Mouse (Mus musculus) erythroid progenitor cell, adult 5-6 weeks (primary cell): ENCODE results near the gene Mymk. TPM values are rescaled to one million over a fixed set of nuclear protein-coding genes. Genes with fewer than 3 reads are reported as not detected.

ENCODE experiments used
- ATAC-seq: replicated peaks from 2 replicates; pipeline ENCODE4 v1.8.0; 2016; ENCODE audit warnings: moderate number of reproducible peaks, mild to moderate bottlenecking, moderate TSS enrichment, inconsistent platforms; ENCODE audit not compliant: poor library complexity, low FRiP score, severe bottlenecking
- total RNA-seq, 2 experiments: library from RNA; stranded (forward) in 1 of 2; stranded (reverse) in 1 of 2; fragments of 150-400 nt in 1 of 2; fragments of 186-747, 209-891 nt in 1 of 2; gene quantifications; 2 replicates each; pipeline versions ENCODE4 v1.2.3 to v1.2.4; 2015 to 2017; ENCODE audit warnings: low replicate concordance in 2 of 2

The Mymk gene
- total RNA-seq (2015; ENCODE audit: low replicate concordance) (not detected in 2 replicates), total RNA-seq (2017; ENCODE audit: low replicate concordance) (not detected in 2 replicates)

DNA sequence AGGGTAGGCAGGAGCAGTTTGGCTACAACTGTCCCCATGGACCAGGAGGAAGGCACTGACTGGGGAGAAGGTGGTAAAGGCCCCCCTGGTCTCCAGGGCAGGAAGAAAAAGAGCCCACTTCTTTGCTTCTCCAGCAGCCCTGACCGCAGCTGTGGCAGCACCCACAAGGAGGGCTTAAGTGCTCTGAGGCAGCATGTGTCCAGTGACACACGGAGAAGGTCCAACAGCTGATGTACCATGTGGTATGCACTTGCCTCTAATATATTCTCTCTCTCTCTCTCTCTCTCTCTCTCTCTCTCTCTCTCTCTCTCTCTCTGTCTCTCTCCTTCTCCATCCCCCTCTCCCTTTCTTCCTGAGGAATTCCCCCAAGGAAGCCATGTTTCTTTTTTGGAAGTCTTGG is at the start of gene Mymk:
TSS of gene Mymk (minus strand) at position 202 of the 400 bp plus-strand sequence.
- no peak for ATAC-seq

DNA sequence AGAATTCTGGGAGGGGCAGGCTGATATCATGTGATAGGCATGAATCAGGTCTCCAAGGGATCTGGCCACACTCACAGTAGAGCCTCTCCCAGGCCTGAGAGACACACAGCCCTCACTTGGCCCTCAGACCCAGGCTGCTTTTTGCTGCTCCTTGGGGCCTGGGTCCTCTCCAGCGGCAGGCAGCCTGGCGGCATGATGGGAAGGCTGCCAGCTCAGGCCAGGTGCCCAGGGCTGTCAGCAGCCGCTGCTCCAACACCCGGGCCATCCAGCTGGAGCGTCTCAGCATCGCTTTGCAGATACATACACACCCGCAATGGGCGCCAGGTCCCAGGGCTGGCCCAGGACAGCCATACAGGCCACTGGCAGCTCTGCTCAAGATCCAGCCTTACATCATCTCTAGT is 48.3 kb upstream of the Mymk start:
- ATAC-seq = no peak

DNA sequence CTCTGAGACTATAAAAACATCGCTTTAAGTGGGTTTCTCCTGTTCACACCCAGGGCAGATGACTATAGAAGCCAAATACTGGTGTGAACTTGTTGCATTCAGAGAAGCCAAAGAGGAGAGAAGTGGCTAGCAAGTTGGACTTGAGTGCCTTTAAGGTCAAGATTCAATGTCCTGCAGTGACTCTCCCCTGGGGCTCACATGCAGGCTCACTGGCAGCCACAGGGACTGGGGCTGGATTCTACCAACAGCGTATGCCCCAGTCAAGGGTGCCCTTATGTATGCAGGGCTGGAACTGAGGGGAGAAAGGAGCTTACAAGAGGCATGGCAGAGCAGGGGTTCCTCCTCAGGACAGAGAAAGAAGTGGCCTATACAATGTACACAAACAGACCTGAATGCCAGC is 47.8 kb upstream of the Mymk start:
- no peak for ATAC-seq

DNA sequence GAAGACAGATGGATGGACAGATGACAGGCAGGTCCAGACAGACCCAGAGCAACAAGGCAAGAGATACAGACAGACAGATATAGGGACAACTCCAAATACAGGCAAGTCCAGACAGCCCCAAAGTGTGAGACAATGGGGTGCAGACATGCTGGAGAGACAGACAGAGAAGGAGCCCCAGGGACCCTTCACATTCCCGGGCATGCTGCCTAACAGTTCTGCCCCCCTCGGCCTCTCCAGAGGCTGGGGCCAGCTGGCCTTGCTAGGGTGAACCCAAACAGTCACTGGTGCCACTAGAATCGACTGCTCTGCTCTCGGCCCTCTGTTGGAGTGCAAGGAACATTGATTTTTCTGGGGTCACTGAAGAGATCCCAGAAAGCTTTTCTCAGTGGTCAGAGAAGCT is 46.5 kb upstream of the Mymk start:
- no peak for ATAC-seq

DNA sequence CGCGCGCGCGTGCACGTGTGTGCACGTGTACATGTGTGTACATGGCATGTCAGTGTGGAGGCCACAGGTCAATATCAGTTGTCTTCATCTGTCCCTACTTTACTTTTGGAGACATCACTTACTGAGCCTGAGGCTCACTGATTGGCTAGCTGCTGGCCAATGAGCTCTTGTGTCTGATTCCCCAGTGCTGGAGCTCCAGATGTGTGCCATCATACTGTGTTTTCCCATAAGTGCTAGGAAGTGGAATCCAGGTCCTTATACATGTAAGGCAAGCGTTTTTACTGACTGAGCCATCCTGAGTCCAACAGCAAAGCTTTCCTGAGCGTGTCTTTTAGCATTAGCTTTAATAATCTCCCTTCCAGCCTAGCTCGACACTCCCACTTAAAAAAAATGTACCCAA is 42.2 kb upstream of the Mymk start:
- ATAC-seq = no peak

DNA sequence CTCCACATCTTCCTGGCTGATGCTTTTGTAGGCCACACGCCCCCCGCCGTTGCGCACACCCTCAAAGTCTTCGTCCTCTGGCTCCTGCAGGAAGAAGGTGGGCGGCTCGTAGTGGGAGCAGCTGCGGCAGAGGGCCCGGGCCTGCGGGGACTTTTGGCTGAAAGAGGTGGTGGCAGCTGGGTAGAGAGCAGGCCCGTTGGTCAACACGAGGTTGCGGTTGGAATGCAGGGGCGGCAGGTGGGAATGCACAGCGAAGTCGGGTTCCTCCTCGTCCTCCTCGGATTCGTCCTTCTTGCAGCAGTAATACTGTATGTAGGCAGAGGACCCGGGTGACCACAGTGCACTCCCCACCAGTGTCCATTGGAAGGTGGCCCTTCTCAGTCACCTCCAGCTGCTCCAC is 40.6 kb upstream of the Mymk start:
- ATAC-seq = no peak

DNA sequence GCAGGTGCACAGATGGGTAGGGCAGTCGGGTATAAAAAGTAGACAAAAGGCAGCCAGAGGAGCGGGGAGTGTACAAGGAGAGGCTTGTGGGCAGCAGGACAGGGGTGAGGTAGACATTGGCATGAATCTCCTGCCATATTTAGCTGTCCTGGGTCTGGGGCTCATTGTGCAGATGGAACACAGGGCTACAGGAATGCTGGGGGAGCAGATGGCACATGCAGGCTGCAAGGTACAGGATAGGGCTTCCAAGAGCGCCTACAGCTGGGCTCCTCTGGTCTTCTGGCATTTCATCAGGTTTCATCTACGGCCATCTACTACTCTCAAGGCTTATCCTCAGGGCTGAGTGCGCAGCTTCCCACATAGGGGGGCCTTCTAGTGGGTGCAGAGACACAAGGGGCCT is 37.1 kb upstream of the Mymk start:
- no peak for ATAC-seq

DNA sequence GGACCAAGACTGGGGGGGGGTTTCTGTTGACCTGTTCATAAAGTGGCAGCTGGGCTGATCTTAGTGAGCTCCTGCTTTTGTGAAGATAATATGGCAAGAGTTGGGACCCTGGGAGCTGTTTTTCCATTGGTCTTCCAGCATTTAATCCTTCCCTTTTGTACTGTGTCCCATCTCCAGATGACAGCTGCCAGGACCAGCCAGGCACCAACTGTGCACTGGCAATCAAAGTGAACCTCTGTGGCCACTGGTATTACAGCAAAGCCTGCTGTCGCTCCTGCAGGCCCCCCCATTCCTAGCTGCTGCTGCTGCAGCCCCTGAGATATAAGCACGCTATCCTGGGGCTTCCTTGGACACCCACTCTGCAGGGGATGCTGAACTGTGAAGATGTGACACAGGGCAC is 36.2 kb upstream of the Mymk start:
- no peak for ATAC-seq

DNA sequence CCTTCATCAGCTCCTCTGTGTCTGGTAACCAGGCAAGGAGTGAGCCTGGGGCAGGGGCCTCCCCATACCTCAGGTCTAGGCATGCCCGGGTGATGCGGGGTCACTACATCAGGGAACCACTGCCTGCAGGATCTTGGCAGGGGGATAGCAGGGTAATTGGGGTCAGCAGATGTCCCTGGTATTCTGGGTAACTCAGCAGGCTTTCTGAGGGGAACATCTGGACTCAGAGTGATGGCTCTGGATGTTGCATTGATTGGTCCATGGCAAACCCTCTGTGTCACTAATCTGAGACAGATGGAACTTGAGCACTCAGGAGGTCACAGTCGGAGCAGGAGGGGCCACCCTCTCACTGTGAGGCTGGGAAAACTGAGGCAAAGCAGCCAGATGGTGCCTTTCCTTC is 34.8 kb upstream of the Mymk start:
- ATAC-seq = no peak

DNA sequence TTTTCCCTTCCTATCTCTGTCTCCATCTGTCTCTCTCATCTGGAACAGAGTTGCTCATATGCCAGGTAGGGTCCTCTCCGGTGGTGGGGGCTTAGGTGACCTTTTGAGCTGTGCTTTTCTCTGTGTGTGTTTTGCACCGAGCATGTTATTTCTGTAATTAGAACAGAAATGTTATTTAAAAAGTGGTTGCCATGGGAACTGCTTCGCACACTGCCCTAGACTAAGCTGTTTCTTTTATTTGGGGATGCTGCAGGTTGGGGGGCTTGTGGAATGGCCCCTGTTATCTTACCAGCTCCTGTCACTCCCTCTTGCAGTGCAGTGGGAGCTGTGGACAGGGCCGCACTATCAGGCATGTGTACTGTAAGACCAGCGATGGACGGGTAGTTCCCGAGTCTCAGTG is 31.6 kb upstream of the Mymk start:
- ATAC-seq = no peak

DNA sequence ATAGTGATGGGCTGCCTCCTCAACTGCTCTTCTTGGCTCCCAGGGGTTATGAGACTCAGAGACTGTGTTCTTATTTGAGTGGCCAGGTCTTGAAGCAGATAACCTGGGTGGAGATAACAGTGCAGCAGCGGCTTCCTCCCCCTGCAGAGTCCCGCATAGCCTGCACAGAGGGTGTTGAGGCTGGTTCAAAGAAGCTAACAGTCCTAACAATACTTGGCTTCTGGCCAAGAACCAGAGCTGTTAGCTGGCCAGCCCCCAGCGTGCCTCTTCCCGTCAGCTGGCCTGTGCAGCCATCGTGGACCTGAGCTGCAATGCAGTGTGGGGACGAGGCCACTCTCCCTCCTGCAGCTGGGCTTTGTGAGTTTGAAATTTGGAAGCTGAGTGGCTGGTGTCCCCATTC is 25.8 kb upstream of the Mymk start:
- ATAC-seq = no peak

DNA sequence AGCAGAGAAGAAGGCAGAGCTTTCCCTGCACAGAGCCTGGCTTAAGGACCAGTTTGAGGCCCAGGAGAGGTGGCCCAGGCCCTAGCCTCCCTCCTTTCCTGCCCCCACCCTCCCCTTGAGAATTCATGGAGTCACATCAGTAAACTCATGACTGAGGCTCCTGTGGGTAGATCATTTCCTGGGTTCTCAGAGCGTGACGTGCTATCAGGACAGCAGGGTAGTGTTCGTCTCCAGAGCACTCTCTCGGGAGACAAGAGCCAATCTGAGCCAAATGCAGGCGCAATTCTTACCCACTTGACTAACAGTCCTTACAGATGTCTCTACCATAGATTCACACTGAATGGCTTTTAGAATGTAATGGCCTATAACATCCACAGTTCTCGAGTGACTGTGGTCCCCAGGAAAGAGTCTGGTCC is 25.3 kb upstream of the Mymk start:
- no peak for ATAC-seq

DNA sequence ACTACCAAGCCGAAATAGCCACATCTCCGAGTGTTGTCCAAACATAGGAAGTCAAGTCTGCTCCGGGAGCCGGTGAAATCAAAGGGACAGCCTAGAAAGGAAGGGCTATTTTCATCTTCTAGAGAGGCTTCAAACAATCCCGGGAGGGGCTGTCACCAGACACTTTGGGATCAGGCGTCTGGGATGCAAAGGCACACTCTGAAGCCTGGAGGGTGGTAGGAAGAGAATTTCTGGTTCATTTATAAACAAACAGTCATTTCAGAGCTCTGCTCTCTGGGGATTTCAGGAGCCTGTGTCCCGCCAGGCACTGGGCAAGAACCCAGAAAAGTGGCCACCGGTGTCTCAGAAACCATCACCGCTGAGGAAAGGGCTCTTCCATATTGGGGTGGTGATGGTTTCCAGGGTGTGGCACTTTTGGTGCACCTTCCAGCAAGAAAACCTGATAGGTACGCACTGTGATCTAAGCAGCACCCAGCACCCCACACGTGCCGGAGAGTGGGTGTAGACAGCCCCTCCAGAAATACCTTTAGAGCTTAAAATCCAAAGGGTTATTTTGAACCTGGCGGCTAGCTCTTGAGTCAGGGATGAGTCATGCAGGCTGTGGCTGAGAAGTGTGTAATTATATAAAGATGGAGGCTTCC is 24.5 kb upstream of the Mymk start:
- ATAC-seq = no peak

DNA sequence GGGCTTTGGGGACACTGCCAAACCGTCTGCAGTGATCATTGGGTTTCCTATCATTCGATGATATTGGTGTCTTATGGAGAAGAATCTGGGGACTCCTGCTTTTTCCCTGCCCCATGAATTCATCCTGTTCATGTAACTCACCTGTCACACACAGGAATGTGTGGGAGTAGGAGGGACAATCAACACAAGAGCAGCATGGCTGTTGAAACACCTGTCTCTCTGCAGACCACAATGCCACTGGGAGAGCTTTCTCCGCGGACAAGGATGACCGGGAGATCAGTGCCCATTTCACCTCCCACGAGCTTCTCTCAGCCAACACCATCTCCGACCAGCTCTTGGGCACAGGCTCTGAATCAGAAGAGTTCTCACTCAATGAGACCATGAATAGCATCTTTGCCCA is 23.2 kb upstream of the Mymk start:
- ATAC-seq = no peak

DNA sequence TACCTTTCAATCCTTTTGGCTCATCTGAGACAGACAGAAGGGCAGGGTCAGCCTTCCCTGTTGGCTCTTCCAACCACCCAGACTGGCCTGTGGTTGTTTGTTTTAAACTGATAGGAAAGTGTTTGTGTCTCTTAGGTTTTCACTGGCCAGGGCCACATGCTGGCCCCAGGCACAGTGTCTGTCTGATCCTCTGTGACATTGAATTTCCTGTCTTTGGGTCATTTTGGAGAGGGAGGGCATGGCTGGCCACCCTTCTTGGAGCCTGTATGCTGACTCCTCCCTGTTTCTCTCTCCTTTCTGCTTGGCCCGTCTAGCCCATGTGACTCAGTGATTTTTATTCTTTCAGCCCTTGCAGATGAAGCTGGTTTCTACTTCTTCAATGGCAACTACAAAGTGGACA is 17.3 kb upstream of the Mymk start:
- no peak for ATAC-seq

DNA sequence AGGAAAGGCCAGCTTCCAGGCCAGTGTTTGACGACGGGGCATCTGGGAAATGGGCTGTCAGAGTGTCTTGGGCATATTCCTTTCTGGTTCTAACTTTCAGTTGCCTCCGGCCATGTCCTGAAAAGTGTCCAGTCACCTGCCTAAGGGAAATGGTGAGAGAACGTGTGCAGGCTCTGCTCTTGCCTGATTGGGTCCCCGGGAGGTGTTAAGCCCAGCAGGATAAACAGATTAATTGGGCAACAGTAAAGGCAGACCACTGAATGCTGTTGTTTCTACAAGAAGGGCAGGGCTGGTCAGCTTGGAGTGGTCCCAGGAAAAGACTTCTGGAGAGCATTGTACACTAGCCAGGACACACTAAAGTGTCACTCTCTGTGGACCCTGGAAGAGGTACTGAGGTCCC is 16.7 kb upstream of the Mymk start:
- ATAC-seq = no peak

DNA sequence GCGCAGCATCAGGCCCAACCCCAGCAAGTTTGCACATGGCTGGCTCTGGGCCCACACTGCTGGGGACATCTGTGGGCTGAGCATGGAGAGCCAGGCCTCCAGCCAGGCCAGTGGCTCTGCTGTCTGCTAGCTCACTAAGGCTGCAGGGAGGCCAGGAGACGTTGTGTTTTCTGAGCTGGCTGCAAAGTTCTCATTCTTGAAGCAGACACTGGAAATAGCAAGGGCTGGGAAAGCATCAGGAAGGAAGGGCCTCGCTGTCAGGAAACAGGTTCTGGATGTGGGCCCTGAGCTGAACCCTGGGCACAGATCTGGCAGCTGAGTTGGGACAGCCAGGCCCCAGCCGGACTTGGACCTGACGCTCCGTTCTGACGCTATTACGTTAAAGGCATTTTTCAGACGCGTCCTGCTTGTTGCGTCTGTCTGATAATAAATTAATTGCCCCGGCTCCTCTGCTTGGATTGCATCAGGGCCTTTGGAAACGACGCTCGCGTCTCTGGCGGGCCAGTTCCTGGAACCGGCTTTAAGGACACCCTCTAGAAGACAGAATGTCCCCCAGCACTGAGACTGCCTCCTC is 16.2 kb upstream of the Mymk start:
- no peak for ATAC-seq

DNA sequence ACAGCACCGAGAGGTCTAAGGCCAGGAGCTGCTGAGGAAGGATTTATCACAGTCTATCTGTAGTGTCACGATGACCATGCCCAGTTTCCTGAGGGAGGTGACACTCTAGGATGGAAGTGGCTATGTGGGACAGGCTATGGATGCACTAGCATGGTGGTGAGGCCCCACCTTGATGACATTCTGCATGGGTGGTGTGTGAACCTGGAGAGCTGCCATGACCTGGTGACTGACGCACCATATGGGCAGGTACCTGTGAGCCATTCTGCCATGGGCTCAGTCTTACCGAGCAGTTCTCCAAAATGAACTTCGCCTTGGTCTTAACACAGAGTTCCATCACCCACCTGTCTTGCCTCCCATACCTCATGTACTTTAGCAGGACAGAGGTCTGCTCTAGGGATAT is 15.6 kb upstream of the Mymk start:
- no peak for ATAC-seq

DNA sequence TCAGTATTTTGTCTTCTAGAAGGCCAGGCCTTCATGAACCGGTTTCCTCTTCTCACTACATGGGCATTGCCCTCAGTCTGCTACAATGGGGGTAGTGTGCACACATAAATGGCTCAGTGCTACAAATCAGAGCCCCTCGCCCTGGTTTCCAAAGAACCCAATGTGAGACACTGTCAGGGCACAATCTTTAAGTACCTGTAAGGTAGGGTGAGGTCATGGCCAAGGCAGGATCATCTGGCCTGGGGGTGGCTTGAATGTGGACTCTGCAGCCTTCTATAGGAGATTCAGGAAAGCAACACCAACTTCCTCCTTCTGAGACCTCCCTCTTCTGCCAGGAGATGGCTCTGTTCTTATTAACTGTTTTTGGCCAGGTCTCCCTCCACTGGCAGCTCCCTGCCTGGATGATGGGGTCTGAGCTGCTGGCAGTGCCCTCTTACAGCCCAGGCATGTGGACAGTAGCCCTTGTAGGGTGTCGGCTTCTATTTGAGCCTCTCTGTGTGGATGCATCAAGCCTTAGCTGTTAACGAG is 14.6 kb upstream of the Mymk start:
- ATAC-seq = no peak

DNA sequence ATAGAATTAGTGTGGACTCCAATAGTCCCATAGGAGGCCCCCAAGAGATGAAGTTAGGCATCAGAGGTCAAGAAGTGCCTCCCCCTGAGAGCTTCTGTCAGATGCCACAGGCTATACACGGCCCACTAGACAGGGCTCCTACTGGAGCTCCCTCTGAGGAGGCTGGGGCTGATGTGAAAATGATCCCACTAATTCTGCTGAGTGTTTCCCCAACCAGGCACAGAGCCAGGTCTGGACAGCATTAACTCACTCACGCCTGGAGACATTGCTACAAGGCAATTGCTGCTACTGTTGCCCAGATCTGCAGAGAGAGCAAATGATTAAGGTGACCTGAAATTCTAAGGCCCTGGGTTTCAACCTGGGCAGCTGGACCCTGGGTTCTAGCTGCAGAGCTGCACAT is 13.8 kb upstream of the Mymk start:
- ATAC-seq = no peak

DNA sequence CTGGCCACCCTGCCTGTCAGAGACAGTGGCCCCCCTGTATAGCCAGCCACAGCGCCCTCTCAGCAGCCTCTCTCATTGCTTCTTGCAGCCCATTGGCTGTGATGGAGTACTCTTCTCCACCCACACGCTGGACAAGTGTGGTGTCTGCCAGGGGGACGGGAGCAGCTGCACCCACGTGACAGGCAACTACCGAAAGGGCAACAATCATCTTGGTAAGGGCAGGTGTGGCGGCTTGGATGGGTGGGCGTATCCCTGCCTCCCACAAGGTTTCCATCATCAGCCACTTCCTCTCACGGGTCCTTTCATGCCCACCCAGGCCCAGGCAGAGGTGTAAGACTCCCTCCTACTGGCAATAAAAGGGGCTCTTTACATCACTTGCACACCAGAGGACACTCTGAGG is 13.0 kb upstream of the Mymk start:
- no peak for ATAC-seq
